Mouse (Mus musculus) megakaryocyte, embryonic 14.5 days (primary cell): Measurements from ENCODE around the gene Frzb.

Experiments
- FLI1 ChIP-seq: IDR thresholded peaks from 2 replicates; pipeline ENCODE4 v1.6.1; 2012; ENCODE audit warnings: low read length, inconsistent platforms, mixed read lengths
- GATA1 ChIP-seq: IDR thresholded peaks from 3 replicates; pipeline ENCODE4 v1.6.1; 2012; ENCODE audit warnings: mixed read lengths, low read length, inconsistent platforms, borderline replicate concordance

DNA sequence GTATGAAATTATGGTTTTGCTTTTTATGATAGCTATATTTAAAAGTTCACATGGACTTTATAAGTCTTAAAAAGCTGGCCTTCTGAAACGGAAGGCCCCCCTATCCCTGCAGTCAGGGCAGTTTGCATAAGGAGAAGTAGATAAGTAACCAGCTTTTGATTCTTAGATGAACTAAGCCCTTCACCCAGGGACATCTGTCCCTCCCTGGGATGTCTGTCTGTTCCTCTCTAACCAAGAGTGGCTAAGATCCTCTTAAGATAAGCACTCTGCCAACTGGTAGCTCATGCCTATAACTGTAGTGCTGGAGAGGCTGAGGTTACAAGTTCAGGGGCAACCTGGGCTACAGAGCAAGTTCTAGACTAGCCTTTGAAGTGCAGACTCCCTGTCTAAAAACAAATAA lies 25.4 kb downstream of the Frzb start:
- TF ChIP-seq GATA1 (no peak), FLI1 (no peak)
